Mouse (Mus musculus): Measurements from ENCODE around the gene A430078G23Rik. TPM values are rescaled to one million over a fixed set of nuclear protein-coding genes. Genes with fewer than 3 reads are reported as not detected.
"Not testable (repeated sequence)": the region's sequence is repeated elsewhere in the genome, so short reads cannot be mapped to it uniquely, and the experiment has no call there.

A430078G23Rik gene
- 0.15 TPM in 1 of 2 replicates, not detected in the other for polyA plus RNA-seq (2016; fragmentation: Nextera tagmentation; extraction: Ambion mirVana)

DNA sequence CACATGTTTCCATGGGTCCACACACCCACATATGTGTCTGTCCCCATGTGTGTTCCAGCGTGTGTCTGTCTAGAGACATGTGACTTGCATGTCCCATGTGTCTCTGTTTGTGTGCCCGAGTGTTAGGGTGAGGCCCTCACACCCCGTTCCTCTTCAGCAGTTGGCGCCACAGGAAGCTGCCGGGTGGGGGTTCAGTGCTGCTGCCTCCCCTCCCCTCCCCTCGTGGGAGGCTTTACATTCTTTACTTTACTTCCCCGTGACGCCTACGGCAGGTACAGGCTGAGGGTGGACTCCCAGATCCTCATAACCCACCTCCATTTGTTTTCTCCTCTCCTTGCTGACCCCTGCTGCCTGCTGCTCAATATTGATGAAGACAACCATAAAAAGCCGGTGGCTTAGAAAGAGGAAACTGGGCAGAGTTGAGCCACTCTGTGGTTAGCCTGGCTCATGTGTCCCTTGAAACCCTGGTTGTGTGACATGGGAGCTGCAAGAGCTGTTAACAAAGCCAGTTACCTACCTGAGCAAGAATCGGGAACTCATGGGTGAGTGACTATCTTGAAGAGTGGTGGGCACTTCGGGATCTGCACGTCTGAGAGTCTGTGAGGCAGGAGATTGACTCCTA, at the start of gene A430078G23Rik:
Gene A430078G23Rik, plus strand, starts transcription at position 227 of the 622 bp plus-strand sequence.
- 72% methylated on average over 13 of the region's 13 CpGs for WGBS
- no peaks in the 10 kb centered on the region for H3K36me3 ChIP-seq
- no peaks in the 10 kb centered on the region for H3K9me3 ChIP-seq

DNA sequence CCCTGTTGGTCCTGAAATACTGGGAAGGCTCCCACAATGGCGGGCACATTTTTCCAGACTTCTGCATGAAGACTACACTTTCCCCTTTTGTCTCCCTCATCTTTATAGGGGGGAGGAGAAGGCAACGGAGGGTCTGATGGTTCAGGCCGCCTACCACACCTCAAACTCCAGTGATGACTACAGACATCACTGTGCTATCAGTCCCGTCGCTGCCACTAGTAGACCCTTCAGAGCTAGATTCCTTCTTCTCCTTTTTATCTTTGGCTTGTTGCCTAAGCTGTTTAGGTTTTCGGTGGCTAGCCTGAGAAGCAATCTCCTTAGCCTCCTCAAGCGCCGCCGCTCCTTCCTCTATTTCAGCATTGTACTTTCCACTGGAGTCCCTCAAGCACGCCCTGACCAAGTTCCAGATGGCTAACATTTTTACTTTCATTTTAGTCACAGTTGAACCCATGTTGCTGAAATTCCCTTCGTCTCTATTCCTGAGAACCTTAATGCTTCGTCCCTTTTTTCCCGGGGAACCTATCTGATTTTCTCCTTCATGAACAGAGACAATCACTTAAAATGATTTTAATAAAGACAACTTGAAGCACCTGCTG, 44.9 kb upstream of the A430078G23Rik start:
- 92% methylated on average over 13 of the region's 13 CpGs for WGBS
- ATAC-seq (ENCODE audit: insufficient number of reproducible peaks, insufficient read depth, low FRiP score, low TSS enrichment, low read depth) = not testable (repeated sequence)

More for the DNA sequence above, at the start of gene A430078G23Rik:
- no peaks in the 10 kb centered on the region for H3K4me1 ChIP-seq (replicated peaks)
- no peak within 1 kb of the TSS for H3K4me3 ChIP-seq (replicated peaks)
- H3K27me3 ChIP-seq = no peaks in the 10 kb centered on the region
- H3K9ac ChIP-seq (replicated peaks) = no peak within 1 kb of the TSS
- no peak within 1 kb of the TSS for H3K27ac ChIP-seq
- no peak within 1 kb of the TSS for H3K4me2 ChIP-seq
- ATAC-seq (ENCODE audit: insufficient number of reproducible peaks, insufficient read depth, low FRiP score, low TSS enrichment, low read depth) = no peak

DNA sequence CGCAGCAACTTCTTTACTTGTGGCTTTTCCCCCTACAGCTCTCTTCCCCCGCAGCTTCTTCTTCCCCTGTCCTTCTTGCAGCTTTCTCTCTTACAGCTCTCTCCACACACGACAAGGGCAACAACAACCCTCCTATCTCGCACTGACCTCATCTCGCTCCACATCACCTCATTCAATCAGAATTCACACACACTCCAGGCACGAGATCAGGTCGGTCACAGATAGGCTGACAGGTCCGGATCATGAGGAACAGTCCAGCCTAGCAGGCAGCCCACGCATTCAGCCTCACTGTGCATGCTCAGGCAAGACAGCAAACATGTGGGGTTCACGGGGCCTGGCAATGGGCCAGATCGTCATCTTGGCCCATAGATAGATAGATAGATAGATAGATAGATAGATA, 43.6 kb upstream of the A430078G23Rik start:
- Histone ChIP-seq H3K9ac (replicated peaks) (no peak overlapping the region), H3K9me3 (peaks cover 5% of the 10 kb centered on the region), H3K4me2 (no peak overlapping the region), H3K27me3 (no peaks in the 10 kb centered on the region), H3K27ac (no peak overlapping the region), H3K36me3 (no peaks in the 10 kb centered on the region), H3K4me1 (replicated peaks) (no peaks in the 10 kb centered on the region), H3K4me3 (replicated peaks) (no peak overlapping the region)
- no peak for ATAC-seq (ENCODE audit: insufficient number of reproducible peaks, insufficient read depth, low FRiP score, low TSS enrichment, low read depth)
- WGBS = 90% methylated on average over 11 of the region's 11 CpGs

More for the DNA sequence above, 44.9 kb upstream of the A430078G23Rik start:
- H3K4me3 ChIP-seq (replicated peaks); H3K4me2 ChIP-seq; H3K9me3 ChIP-seq; H3K27me3 ChIP-seq; H3K36me3 ChIP-seq; H3K27ac ChIP-seq; H3K4me1 ChIP-seq (replicated peaks); H3K9ac ChIP-seq (replicated peaks): not testable (repeated sequence)

DNA sequence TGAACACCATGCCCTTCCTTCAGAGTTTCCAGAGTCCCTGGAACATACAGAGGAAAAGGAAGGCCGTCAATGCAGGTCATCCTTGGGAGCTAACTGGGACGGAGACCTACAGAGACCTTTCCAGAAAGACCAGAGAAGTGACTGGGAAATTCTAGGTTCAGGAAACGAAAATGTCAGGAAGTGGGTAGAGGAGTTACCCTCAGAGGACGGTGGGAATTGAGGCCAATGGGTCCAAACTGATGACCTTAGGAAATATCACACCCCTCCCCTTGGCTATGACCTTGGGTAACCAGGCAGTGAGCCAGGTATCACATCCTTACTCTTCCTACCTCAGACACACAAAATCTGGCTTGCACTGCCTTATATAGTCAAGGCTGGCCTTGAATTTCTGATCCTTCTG, 41.7 kb upstream of the A430078G23Rik start:
- Histone ChIP-seq H3K27ac (no peak overlapping the region), H3K4me2 (no peak overlapping the region), H3K4me1 (replicated peaks) (no peaks in the 10 kb centered on the region), H3K9ac (replicated peaks) (no peak overlapping the region), H3K36me3 (no peaks in the 10 kb centered on the region), H3K4me3 (replicated peaks) (no peak overlapping the region), H3K9me3 (peaks cover 2% of the 10 kb centered on the region), H3K27me3 (no peaks in the 10 kb centered on the region)
- ATAC-seq (ENCODE audit: insufficient number of reproducible peaks, insufficient read depth, low FRiP score, low TSS enrichment, low read depth) = no peak
- WGBS = 63% methylated on average over 4 of the region's 4 CpGs

DNA sequence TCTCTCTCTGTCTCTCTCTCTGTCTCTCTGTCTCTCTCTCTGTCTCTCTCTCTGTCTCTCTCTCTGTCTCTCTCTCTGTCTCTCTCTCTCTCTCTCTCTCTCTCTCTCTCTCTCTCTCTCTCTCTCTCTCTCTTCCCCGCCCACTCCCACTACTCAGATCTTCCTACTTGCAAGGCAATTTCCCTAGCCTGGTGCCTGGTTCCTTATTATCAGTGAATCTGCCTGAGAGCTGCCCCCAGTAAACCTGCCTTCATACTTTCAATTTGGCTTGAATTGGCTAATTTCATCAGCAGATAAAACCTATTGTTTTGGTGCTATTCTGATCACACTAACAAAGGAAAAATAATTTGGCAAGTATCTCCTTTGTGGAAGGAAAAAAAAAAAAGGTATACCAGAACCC, 39.8 kb upstream of the A430078G23Rik start:
- not testable (repeated sequence) for H3K4me1 ChIP-seq (replicated peaks); H3K36me3 ChIP-seq; H3K27me3 ChIP-seq; H3K27ac ChIP-seq; H3K4me3 ChIP-seq (replicated peaks); H3K9me3 ChIP-seq; H3K9ac ChIP-seq (replicated peaks); H3K4me2 ChIP-seq; ATAC-seq (ENCODE audit: insufficient number of reproducible peaks, insufficient read depth, low FRiP score, low TSS enrichment, low read depth)
- WGBS = 81% methylated on average over 1 of the region's 1 CpGs

DNA sequence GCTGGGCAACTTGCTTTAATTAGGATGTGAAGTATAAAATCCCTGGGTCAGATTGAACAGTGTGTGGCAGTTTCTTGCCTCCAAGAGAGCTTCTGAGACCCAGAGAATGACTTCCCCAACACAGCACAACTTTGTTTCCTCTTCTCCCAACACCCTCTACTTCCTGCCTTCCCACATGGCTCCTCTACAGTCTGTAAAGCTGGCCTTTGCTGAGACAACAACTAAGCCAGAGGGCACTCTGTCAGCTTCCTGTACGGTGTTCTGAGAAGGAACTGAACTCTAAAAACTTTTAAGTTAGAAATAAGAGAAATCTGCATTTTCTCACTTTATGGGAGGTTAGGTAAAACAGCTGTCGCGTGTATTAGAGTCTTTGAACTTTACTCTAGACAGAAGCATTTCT, 39.4 kb upstream of the A430078G23Rik start:
- Histone ChIP-seq H3K4me2 (no peak overlapping the region), H3K4me3 (replicated peaks) (no peak overlapping the region), H3K4me1 (replicated peaks) (no peaks in the 10 kb centered on the region), H3K27me3 (no peaks in the 10 kb centered on the region), H3K9me3 (no peaks in the 10 kb centered on the region), H3K36me3 (no peaks in the 10 kb centered on the region), H3K9ac (replicated peaks) (no peak overlapping the region), H3K27ac (no peak overlapping the region)
- ATAC-seq (ENCODE audit: insufficient number of reproducible peaks, insufficient read depth, low FRiP score, low TSS enrichment, low read depth) = no peak
- 73% methylated on average over 3 of the region's 3 CpGs for WGBS

DNA sequence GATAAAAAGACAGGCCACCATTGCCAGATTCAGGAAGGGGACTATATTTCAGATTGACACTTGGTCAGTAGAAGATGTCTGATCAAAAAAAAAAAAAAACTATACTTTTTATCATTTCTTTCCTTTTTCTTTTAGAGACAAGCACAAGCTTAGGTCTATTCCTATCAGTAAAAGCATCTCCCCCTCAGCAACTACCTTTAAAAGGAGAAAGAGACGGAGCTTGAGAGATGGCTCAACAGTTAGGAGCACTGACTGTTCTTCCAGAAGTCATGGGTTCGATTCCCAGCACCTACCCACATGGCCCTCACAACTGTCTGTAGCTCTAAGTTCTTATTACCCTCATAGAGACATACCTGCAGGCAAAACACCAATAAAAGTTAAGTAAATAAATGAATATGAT, 38.9 kb upstream of the A430078G23Rik start:
- Histone ChIP-seq H3K4me3 (replicated peaks) (no peak overlapping the region), H3K4me2 (no peak overlapping the region), H3K4me1 (replicated peaks) (no peaks in the 10 kb centered on the region), H3K9ac (replicated peaks) (no peak overlapping the region), H3K27me3 (no peaks in the 10 kb centered on the region), H3K27ac (no peak overlapping the region), H3K36me3 (no peaks in the 10 kb centered on the region), H3K9me3 (no peaks in the 10 kb centered on the region)
- WGBS = 78% methylated on average over 2 of the region's 2 CpGs
- no peak for ATAC-seq (ENCODE audit: insufficient number of reproducible peaks, insufficient read depth, low FRiP score, low TSS enrichment, low read depth)

DNA sequence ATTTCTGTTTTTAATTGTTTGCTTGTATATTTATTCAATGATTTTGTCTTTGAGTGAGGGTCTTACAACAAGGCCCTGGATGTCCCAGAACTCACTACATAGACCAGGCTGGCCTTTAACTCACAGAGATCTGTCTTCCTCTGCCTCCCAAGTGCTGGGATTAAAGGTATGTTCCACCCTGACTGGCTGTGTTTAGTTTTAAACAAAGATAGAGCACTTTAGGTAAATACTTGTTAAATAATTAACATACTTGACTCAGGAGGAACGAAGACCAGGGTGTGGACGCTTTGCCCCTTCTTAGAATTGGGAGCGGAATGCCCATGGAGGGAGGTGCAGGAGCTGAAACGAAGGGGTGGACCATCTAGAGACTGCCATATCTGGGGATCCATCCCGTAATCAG, 36.6 kb upstream of the A430078G23Rik start:
- H3K4me1 ChIP-seq (replicated peaks) = no peaks in the 10 kb centered on the region
- no peak for ATAC-seq (ENCODE audit: insufficient number of reproducible peaks, insufficient read depth, low FRiP score, low TSS enrichment, low read depth)
- no peak overlapping the region for H3K27ac ChIP-seq
- no peaks in the 10 kb centered on the region for H3K9me3 ChIP-seq
- no peaks in the 10 kb centered on the region for H3K36me3 ChIP-seq
- H3K9ac ChIP-seq (replicated peaks) = no peak overlapping the region
- H3K27me3 ChIP-seq = no peaks in the 10 kb centered on the region
- H3K4me3 ChIP-seq (replicated peaks) = no peak overlapping the region
- no peak overlapping the region for H3K4me2 ChIP-seq
- WGBS = 86% methylated on average over 5 of the region's 5 CpGs

DNA sequence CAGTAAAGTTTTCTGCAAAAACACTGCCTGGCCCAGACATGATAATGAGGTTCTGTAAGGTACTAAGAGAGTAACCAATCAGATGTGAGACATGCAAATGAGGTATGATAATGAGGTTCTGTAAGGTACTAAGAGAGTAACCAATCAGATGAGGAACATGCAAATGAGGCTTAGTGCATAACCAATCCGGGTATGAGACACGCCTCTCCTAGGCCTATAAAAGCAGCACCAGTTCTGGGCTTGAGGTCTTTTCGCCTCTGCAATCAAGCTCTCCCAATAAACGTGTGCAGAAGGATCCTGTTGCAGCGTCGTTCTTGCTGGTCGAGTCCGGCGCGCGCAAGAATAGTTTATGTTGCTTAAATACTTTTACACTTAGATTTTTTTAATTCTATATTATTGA, 33.9 kb upstream of the A430078G23Rik start:
- ATAC-seq (ENCODE audit: insufficient number of reproducible peaks, insufficient read depth, low FRiP score, low TSS enrichment, low read depth); H3K9me3 ChIP-seq; H3K27ac ChIP-seq; H3K9ac ChIP-seq (replicated peaks); H3K4me3 ChIP-seq (replicated peaks); H3K27me3 ChIP-seq; H3K4me1 ChIP-seq (replicated peaks); H3K36me3 ChIP-seq; H3K4me2 ChIP-seq: not testable (repeated sequence)
- WGBS = 94% methylated on average over 11 of the region's 11 CpGs

DNA sequence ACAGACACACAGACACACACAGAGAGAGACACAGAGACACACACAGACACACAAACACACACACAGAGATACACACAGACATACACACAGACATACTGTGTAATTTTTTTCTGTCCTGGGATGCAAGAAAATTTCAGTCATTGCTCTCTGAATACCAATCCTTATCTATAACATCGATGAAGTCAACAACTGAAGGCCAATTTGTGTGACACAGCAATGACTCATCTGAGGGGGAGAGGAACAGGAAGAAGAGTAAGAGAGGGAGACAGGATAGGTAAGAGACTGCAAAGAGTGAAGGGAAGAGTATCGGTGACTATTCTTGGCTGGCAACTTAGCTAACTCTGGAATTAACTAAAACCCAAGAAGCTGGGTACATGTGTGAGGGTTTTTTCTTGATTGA, 29.0 kb upstream of the A430078G23Rik start:
- Histone ChIP-seq H3K4me3 (replicated peaks) (no peak overlapping the region), H3K27ac (no peak overlapping the region), H3K9me3 (no peaks in the 10 kb centered on the region), H3K27me3 (no peaks in the 10 kb centered on the region), H3K36me3 (no peaks in the 10 kb centered on the region), H3K4me1 (replicated peaks) (no peaks in the 10 kb centered on the region), H3K4me2 (no peak overlapping the region), H3K9ac (replicated peaks) (no peak overlapping the region)
- ATAC-seq (ENCODE audit: insufficient number of reproducible peaks, insufficient read depth, low FRiP score, low TSS enrichment, low read depth) = no peak
- 92% methylated on average over 2 of the region's 2 CpGs for WGBS

DNA sequence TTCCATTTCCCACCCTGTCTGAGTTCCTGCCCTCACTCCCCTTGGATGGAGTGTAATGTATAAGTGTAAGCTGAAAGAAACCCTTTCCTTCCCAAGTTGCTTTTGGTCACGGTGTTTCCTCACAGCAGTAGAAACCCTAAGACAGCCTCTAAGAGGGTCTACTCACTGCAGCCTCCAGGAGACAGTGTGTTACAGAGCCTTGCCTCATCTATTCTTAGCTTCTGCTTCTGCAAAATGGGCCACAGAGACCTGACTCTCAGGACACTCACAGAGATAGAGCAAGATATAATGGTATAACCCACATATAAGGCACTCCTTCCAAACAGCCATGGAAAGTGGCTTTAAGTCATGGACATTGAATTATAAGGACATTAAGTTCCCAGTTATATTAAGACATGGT, 26.2 kb upstream of the A430078G23Rik start:
- no peaks in the 10 kb centered on the region for H3K36me3 ChIP-seq
- H3K27me3 ChIP-seq = no peaks in the 10 kb centered on the region
- no peak for ATAC-seq (ENCODE audit: insufficient number of reproducible peaks, insufficient read depth, low FRiP score, low TSS enrichment, low read depth)
- no peak overlapping the region for H3K4me3 ChIP-seq (replicated peaks)
- no peak overlapping the region for H3K4me2 ChIP-seq
- no peak overlapping the region for H3K9ac ChIP-seq (replicated peaks)
- H3K4me1 ChIP-seq (replicated peaks) = no peaks in the 10 kb centered on the region
- H3K27ac ChIP-seq = no peak overlapping the region
- 93% methylated on average over 1 of the region's 1 CpGs for WGBS
- no peaks in the 10 kb centered on the region for H3K9me3 ChIP-seq

Measured in limb, embryonic 12.5 days (tissue).